Mouse (Mus musculus) thymus, postnatal 10 days (tissue): ENCODE measurements around the gene Icam4.
"Not testable (repeated sequence)": the region's sequence is repeated elsewhere in the genome, so short reads cannot be mapped to it uniquely, and the experiment has no call there.

Experiments used
- DNase-seq, 2 experiments: peaks; one replicate each; pipeline ENCODE4 v3.0.0; 2021; ENCODE audit warnings: low spot score in 2 of 2

Icam4 gene

GRCm38 (mm10) chr9:21034481-21035085 is 5.4 kb downstream of the Icam4 start:
- DNase-seq: no peak

GRCm38 (mm10) chr9:21035586-21035985 is 6.4 kb downstream of the Icam4 start:
- no peak for DNase-seq

- DNase-seq: no peak
Measured at GRCm38 (mm10) chr9:21036161-21036560, 7.0 kb downstream of the Icam4 start.

- DNase-seq: no peak
Measured at GRCm38 (mm10) chr9:21036666-21037065, 7.5 kb downstream of the Icam4 start.

- DNase-seq: no peak
Measured at GRCm38 (mm10) chr9:21037481-21037891, 8.3 kb downstream of the Icam4 start.

GRCm38 (mm10) chr9:21039779-21040178 is 10.6 kb downstream of the Icam4 start:
- DNase-seq: no peak

GRCm38 (mm10) chr9:21041308-21041707 is 12.1 kb downstream of the Icam4 start:
- no peak for DNase-seq

- no peak for DNase-seq
Measured at GRCm38 (mm10) chr9:21043563-21043962, 14.4 kb downstream of the Icam4 start.

- not testable (repeated sequence) for DNase-seq
Measured at GRCm38 (mm10) chr9:21044785-21045184, 15.6 kb downstream of the Icam4 start.

- no peak for DNase-seq
Measured at GRCm38 (mm10) chr9:21045235-21045634, 16.1 kb downstream of the Icam4 start.

GRCm38 (mm10) chr9:21051578-21051977 is 22.4 kb downstream of the Icam4 start:
- no peak for DNase-seq

- no peak for DNase-seq
Measured at GRCm38 (mm10) chr9:21062928-21063327, 33.8 kb downstream of the Icam4 start.

GRCm38 (mm10) chr9:21067006-21067684 is 38.0 kb downstream of the Icam4 start, which contains the start of gene Zglp1:
Gene Zglp1, minus strand, starts transcription at chr9:21067093.
- no peak for DNase-seq

- no peak for DNase-seq
Measured at GRCm38 (mm10) chr9:21072641-21073040, 43.5 kb downstream of the Icam4 start.

- DNase-seq: peak; percentile 66 to 77
Measured at GRCm38 (mm10) chr9:21073044-21073840, 44.1 kb downstream of the Icam4 start, which contains the start of the genes Gm49373 and Fdx1l. Gene Gm49373, minus strand, starts transcription at chr9:21073096. Gene Fdx1l, minus strand, starts transcription at chr9:21073614.

- DNase-seq: no peak
Measured at GRCm38 (mm10) chr9:21074173-21074572, 45.0 kb downstream of the Icam4 start.

GRCm38 (mm10) chr9:21075625-21076024 is 46.5 kb downstream of the Icam4 start:
- DNase-seq: no peak
